Mouse (Mus musculus) intestine, postnatal 0 days (tissue): ENCODE data around the gene Tmem231. TPM values are rescaled to one million over a fixed set of nuclear protein-coding genes. Genes with fewer than 3 reads are reported as not detected.

ENCODE experiments used
- ATAC-seq: fragments of 200-750 bp; cut with Nextera tagmentation; 2 replicates; pipeline ENCODE4 v1.8.0; 2017; ENCODE audit warnings: mild to moderate bottlenecking, moderate TSS enrichment, moderate library complexity
- H3K27ac ChIP-seq: fragments of 300-500 bp; sonication (generic); 2 replicates; pipeline ENCODE4 v1.5.1; 2014; ENCODE audit warnings: mild to moderate bottlenecking, low read depth, low read length, moderate library complexity
- H3K27me3 ChIP-seq: fragments of 300-500 bp; sonication (generic); replicated peaks from 2 replicates; pipeline ENCODE4 v1.6.1; 2014; ENCODE audit warnings: low read length, mixed read lengths; ENCODE audit not compliant: control insufficient read depth, insufficient read depth
- H3K36me3 ChIP-seq: fragments of 300-500 bp; sonication (generic); 2 replicates; pipeline ENCODE4 v1.6.1; 2014; ENCODE audit warnings: mild to moderate bottlenecking, moderate library complexity; ENCODE audit not compliant: control insufficient read depth, insufficient read depth
- H3K4me1 ChIP-seq: fragments of 300-500 bp; sonication (generic); replicated peaks from 2 replicates; pipeline ENCODE4 v1.6.1; 2014; ENCODE audit warnings: antibody characterized with exemption, low read length, mixed read lengths; ENCODE audit not compliant: control insufficient read depth, insufficient read depth
- H3K4me2 ChIP-seq: fragments of 300-500 bp; sonication (generic); replicated peaks from 2 replicates; pipeline ENCODE4 v1.6.1; 2014; ENCODE audit warnings: low read depth, mild to moderate bottlenecking, moderate library complexity
- H3K4me3 ChIP-seq: fragments of 300-500 bp; sonication (generic); 2 replicates; pipeline ENCODE4 v1.5.1; 2014; ENCODE audit warnings: low read depth, low read length
- H3K9ac ChIP-seq: fragments of 300-500 bp; sonication (generic); 2 replicates; pipeline ENCODE4 v1.6.1; 2014; ENCODE audit warnings: mild to moderate bottlenecking, low read depth, low read length
- H3K9me3 ChIP-seq: fragments of 300-500 bp; sonication (generic); 2 replicates; pipeline ENCODE4 v1.6.1; 2016; ENCODE audit warnings: mixed run types; ENCODE audit not compliant: control insufficient read depth
- CTCF ChIP-seq: sonication (generic); IDR thresholded peaks from 2 replicates; pipeline ENCODE4 v1.5.1; 2016; ENCODE audit warnings: low read depth, mild to moderate bottlenecking, control low read depth, antibody characterized with exemption, moderate library complexity
- WGBS: fragments of 180-500 bp; shearing (Covaris S2); extraction: QIAGEN DNeasy Blood & Tissue Kit; methylation state at CpG from one replicate; pipeline ENCODE4 v1.1.7; 2014; 5-methylcytosine and 5-hydroxymethylcytosine counted together
- polyA plus RNA-seq: library from polyadenylated mRNA; unstranded; fragments of >200 nt; fragmentation: Nextera tagmentation; extraction: Ambion mirVana; gene quantifications from 2 replicates; pipeline ENCODE4 v1.2.1, GENCODE M21; 2015

Tmem231 gene
- polyA plus RNA-seq, 1 experiment from 2014 or later: 2.2 TPM

GRCm38 (mm10) chr8:111968991-111969390 is 35.3 kb upstream of the Tmem231 start:
- H3K27me3 ChIP-seq: no peaks in the 10 kb centered on the region
- WGBS: 57% methylated on average over 5 of the region's 5 CpGs
- ATAC-seq: no peak
- TF ChIP-seq CTCF: no peak
- no peaks in the 10 kb centered on the region for H3K9me3 ChIP-seq
- H3K36me3 ChIP-seq: peaks cover 9% of the 10 kb centered on the region; the same call in 1 of the 2 replicates
- H3K4me1 ChIP-seq: no peaks in the 10 kb centered on the region
- H3K9ac ChIP-seq: no peak overlapping the region
- H3K4me3 ChIP-seq: no peak overlapping the region
- no peak overlapping the region for H3K4me2 ChIP-seq
- no peak overlapping the region for H3K27ac ChIP-seq

- no peak for TF ChIP-seq CTCF
- 94% methylated on average over 10 of the region's 10 CpGs for WGBS
- H3K4me2 ChIP-seq: no peak overlapping the region
- ATAC-seq: no peak
- no peak overlapping the region for H3K9ac ChIP-seq
- H3K27me3 ChIP-seq: no peaks in the 10 kb centered on the region
- H3K9me3 ChIP-seq: no peaks in the 10 kb centered on the region
- no peak overlapping the region for H3K4me3 ChIP-seq
- H3K36me3 ChIP-seq: peaks cover 4% of the 10 kb centered on the region; the same call in 1 of the 2 replicates
- no peaks in the 10 kb centered on the region for H3K4me1 ChIP-seq
- no peak overlapping the region for H3K27ac ChIP-seq
Measured at GRCm38 (mm10) chr8:111968541-111968940, 34.9 kb upstream of the Tmem231 start.

- no peak for TF ChIP-seq CTCF
- H3K9me3 ChIP-seq: no peaks in the 10 kb centered on the region
- H3K4me2 ChIP-seq: no peak overlapping the region
- H3K4me1 ChIP-seq: no peaks in the 10 kb centered on the region
- no peak overlapping the region for H3K9ac ChIP-seq
- ATAC-seq: no peak
- no peaks in the 10 kb centered on the region for H3K36me3 ChIP-seq
- no peaks in the 10 kb centered on the region for H3K27me3 ChIP-seq
- H3K27ac ChIP-seq: no peak overlapping the region
- H3K4me3 ChIP-seq: no peak overlapping the region
- 84% methylated on average over 5 of the region's 5 CpGs for WGBS
Measured at GRCm38 (mm10) chr8:111967246-111967870, 33.7 kb upstream of the Tmem231 start.

GRCm38 (mm10) chr8:111964849-111965561 is 31.3 kb upstream of the Tmem231 start:
- Histone ChIP-seq H3K9me3 (no peaks in the 10 kb centered on the region), H3K36me3 (no peaks in the 10 kb centered on the region), H3K9ac (no peak overlapping the region), H3K4me1 (no peaks in the 10 kb centered on the region), H3K27ac (no peak overlapping the region), H3K27me3 (no peaks in the 10 kb centered on the region), H3K4me3 (no peak overlapping the region), H3K4me2 (no peak overlapping the region)
- no peak for ATAC-seq
- WGBS: 63% methylated on average over 7 of the region's 7 CpGs
- no peak for TF ChIP-seq CTCF

- no peak for ATAC-seq
- TF ChIP-seq CTCF: no peak
- Histone ChIP-seq H3K27me3 (no peaks in the 10 kb centered on the region), H3K36me3 (no peaks in the 10 kb centered on the region; the same call in 1 of the 2 replicates), H3K4me3 (no peak overlapping the region), H3K4me2 (no peak overlapping the region), H3K9ac (no peak overlapping the region), H3K4me1 (no peaks in the 10 kb centered on the region), H3K9me3 (no peaks in the 10 kb centered on the region), H3K27ac (no peak overlapping the region)
- WGBS: 53% methylated on average over 5 of the region's 5 CpGs
Measured at GRCm38 (mm10) chr8:111964351-111964750, 30.7 kb upstream of the Tmem231 start.

GRCm38 (mm10) chr8:111963546-111963945 is 29.9 kb upstream of the Tmem231 start:
- ATAC-seq: no peak
- Histone ChIP-seq H3K4me3 (no peak overlapping the region), H3K9me3 (no peaks in the 10 kb centered on the region), H3K27ac (no peak overlapping the region), H3K36me3 (no peaks in the 10 kb centered on the region; the same call in 1 of the 2 replicates), H3K4me2 (no peak overlapping the region), H3K27me3 (no peaks in the 10 kb centered on the region), H3K4me1 (no peaks in the 10 kb centered on the region), H3K9ac (no peak overlapping the region)
- TF ChIP-seq CTCF: no peak
- 87% methylated on average over 4 of the region's 4 CpGs for WGBS
